Mouse (Mus musculus) embryonic facial prominence, embryonic 13.5 days (tissue): ENCODE results near the gene Map2k5. TPM values are rescaled to one million over a fixed set of nuclear protein-coding genes. Genes with fewer than 3 reads are reported as not detected.
A peak's percentile ranks its signal among the peaks of the same experiment; 100 is the strongest.

Source experiments
- ATAC-seq: fragments of 200-750 bp; cut with Nextera tagmentation; 2 replicates; pipeline ENCODE4 v1.8.0; 2017; ENCODE audit warnings: low read depth; ENCODE audit not compliant: insufficient number of reproducible peaks, insufficient read depth, low FRiP score, low TSS enrichment
- H3K27ac ChIP-seq: fragments of 300-500 bp; sonication (generic); 2 replicates; pipeline ENCODE4 v1.5.1; 2015; ENCODE audit warnings: moderate library complexity, mild to moderate bottlenecking, inconsistent platforms
- H3K27me3 ChIP-seq: fragments of 300-500 bp; sonication (generic); 2 replicates; pipeline ENCODE4 v1.6.1; 2015; ENCODE audit warnings: mild to moderate bottlenecking, inconsistent platforms
- H3K36me3 ChIP-seq: fragments of 300-500 bp; sonication (generic); 2 replicates; pipeline ENCODE4 v1.6.1; 2015; ENCODE audit warnings: mild to moderate bottlenecking, inconsistent platforms
- H3K4me1 ChIP-seq: fragments of 300-500 bp; sonication (generic); 2 replicates; pipeline ENCODE4 v1.6.1; 2015; ENCODE audit warnings: inconsistent platforms
- H3K4me2 ChIP-seq: fragments of 300-500 bp; sonication (generic); 2 replicates; pipeline ENCODE4 v1.6.1; 2015; ENCODE audit warnings: moderate library complexity, mild to moderate bottlenecking, inconsistent platforms
- H3K4me3 ChIP-seq: fragments of 300-500 bp; sonication (generic); 2 replicates; pipeline ENCODE4 v1.5.1; 2015; ENCODE audit warnings: mild to moderate bottlenecking, inconsistent platforms
- H3K9ac ChIP-seq: fragments of 300-500 bp; sonication (generic); 2 replicates; pipeline ENCODE4 v1.6.1; 2015; ENCODE audit warnings: mild to moderate bottlenecking, inconsistent platforms
- H3K9me3 ChIP-seq: fragments of 300-500 bp; sonication (generic); 2 replicates; pipeline ENCODE4 v1.6.1; 2016; ENCODE audit warnings: inconsistent platforms
- WGBS: fragments of 180-500 bp; shearing (Covaris S2); methylation state at CpG from one replicate; pipeline ENCODE4 v1.1.7; 2015; ENCODE audit warnings: mixed read lengths; 5-methylcytosine and 5-hydroxymethylcytosine counted together
- polyA plus RNA-seq: library from polyadenylated mRNA; unstranded; fragments of >200 nt; fragmentation: Nextera tagmentation; extraction: Ambion mirVana; gene quantifications from 2 replicates; pipeline ENCODE4 v1.2.1, GENCODE M21; 2015

Gene Map2k5
- polyA plus RNA-seq, 1 experiment from 2014 or later = 37.8 TPM

GRCm38 (mm10) chr9:63136241-63136640, 241.5 kb downstream of the Map2k5 start:
- Histone ChIP-seq H3K36me3 (no peaks in the 10 kb centered on the region), H3K4me2 (no peak overlapping the region), H3K9ac (no peak overlapping the region), H3K4me1 (peaks cover 68% of the 10 kb centered on the region), H3K9me3 (no peaks in the 10 kb centered on the region), H3K4me3 (no peak overlapping the region), H3K27me3 (peaks cover 79% of the 10 kb centered on the region), H3K27ac (no peak overlapping the region)
- ATAC-seq = no peak
- WGBS = 4% methylated on average over 8 of the region's 8 CpGs

- Histone ChIP-seq H3K9ac (0 out of 2 replicates have a peak overlapping the region, but pooled peaks have one; percentile 32), H3K4me2 (peak overlapping the region; percentile 62), H3K4me1 (peaks cover 69% of the 10 kb centered on the region), H3K27ac (no peak overlapping the region), H3K36me3 (no peaks in the 10 kb centered on the region), H3K27me3 (peaks cover 75% of the 10 kb centered on the region), H3K9me3 (no peaks in the 10 kb centered on the region), H3K4me3 (peak overlapping the region; percentile 37)
- under 1% methylated on average over 16 of the region's 16 CpGs for WGBS
- ATAC-seq = no peak
Observed at GRCm38 (mm10) chr9:63135801-63136200, 241.9 kb downstream of the Map2k5 start.

DNA sequence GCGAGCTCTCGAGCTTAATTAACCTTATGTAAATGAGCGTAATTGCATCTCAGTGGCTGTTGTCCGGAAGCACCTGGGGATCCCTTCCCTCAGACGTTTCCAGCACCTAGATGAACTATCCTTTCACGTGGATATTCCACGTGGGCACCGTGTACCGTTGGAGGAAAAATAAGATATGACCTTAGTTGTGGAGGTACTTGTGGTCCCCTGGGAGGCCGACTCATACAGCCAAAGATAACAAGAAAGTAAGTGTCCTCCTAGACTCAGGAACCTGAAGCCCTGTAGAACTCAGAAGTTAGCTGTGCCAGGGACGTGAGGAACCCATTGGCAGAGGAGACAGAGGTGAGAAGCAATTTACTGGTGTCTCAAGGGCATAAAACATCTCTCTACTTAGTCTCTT, 242.3 kb downstream of the Map2k5 start:
- no peak for ATAC-seq
- Histone ChIP-seq H3K36me3 (no peaks in the 10 kb centered on the region), H3K9me3 (no peaks in the 10 kb centered on the region), H3K4me1 (peaks cover 69% of the 10 kb centered on the region), H3K9ac (0 out of 2 replicates have a peak overlapping the region, but pooled peaks have one; percentile 32), H3K27ac (no peak overlapping the region), H3K4me3 (peak overlapping the region; percentile 37), H3K27me3 (peaks cover 70% of the 10 kb centered on the region), H3K4me2 (peak overlapping the region; percentile 62)
- WGBS = 2% methylated on average over 11 of the region's 11 CpGs

- peaks cover 56% of the 10 kb centered on the region for H3K4me1 ChIP-seq
- H3K36me3 ChIP-seq = no peaks in the 10 kb centered on the region
- H3K9ac ChIP-seq = peak overlapping the region; percentile 61
- H3K4me3 ChIP-seq = peak overlapping the region; percentile 67
- no peak for ATAC-seq
- no peak overlapping the region for H3K27ac ChIP-seq
- peaks cover 53% of the 10 kb centered on the region for H3K27me3 ChIP-seq
- whole genome bisulfite sequencing = 12% methylated on average over 6 of the region's 6 CpGs
- peak overlapping the region; percentile 74 for H3K4me2 ChIP-seq
- H3K9me3 ChIP-seq = no peaks in the 10 kb centered on the region
Observed at GRCm38 (mm10) chr9:63133659-63134058, 244.0 kb downstream of the Map2k5 start.

- ATAC-seq = peak; percentile 92
- Histone ChIP-seq H3K27me3 (peaks cover 46% of the 10 kb centered on the region), H3K4me1 (peaks cover 52% of the 10 kb centered on the region), H3K4me2 (peak overlapping the region; percentile 83), H3K36me3 (no peaks in the 10 kb centered on the region), H3K4me3 (peak overlapping the region; percentile 67), H3K27ac (peak overlapping the region; percentile 84), H3K9ac (peak overlapping the region; percentile 83), H3K9me3 (no peaks in the 10 kb centered on the region)
- 1% methylated on average over 48 of the region's 48 CpGs for WGBS
Observed at GRCm38 (mm10) chr9:63132673-63133601, 244.8 kb downstream of the Map2k5 start.

DNA sequence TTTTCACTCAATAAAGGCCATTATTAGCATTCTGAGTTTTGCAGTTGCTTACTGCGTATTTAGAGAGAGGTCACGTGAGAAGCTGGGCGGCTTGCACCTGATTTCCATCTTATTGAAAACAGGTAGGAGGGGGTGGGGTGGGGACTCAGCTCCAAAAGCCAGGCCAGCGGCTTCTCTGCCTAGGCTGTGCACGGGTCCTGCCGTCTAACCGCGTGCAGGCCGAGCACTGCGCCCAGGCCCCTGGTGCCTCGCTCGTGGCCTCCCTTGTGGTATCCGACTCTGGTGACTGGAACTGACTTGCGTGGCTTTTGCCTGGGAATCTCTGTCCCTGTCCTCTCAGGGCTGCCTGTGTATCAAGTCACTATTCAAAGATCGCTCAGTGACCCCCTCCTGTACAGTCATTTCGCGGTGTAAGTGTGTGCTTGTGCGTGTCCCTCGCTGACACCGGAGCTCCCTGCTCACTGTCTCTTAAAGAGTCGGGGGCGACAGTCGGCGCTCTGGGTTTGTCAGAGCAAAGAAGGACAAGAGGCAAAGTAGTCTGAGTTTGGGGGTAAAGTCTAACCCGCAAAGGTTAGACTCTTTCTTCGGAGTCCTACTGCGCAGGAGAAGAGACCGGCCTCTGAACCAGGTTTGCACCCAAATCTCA, 245.6 kb downstream of the Map2k5 start:
- H3K27ac ChIP-seq = peak overlapping the region; percentile 84

GRCm38 (mm10) chr9:63129641-63130041, 248.1 kb downstream of the Map2k5 start:
- H3K36me3 ChIP-seq = no peaks in the 10 kb centered on the region
- no peak overlapping the region for H3K4me3 ChIP-seq
- no peak overlapping the region for H3K4me2 ChIP-seq
- ATAC-seq = no peak
- no peak overlapping the region for H3K9ac ChIP-seq
- H3K4me1 ChIP-seq = peaks cover 23% of the 10 kb centered on the region
- no peak overlapping the region for H3K27ac ChIP-seq
- peaks cover 20% of the 10 kb centered on the region for H3K27me3 ChIP-seq
- H3K9me3 ChIP-seq = no peaks in the 10 kb centered on the region
- 81% methylated on average over 8 of the region's 8 CpGs for WGBS

More for the DNA sequence above, 245.6 kb downstream of the Map2k5 start:
- H3K4me2 ChIP-seq = peak overlapping the region; percentile 83
- H3K9me3 ChIP-seq = no peaks in the 10 kb centered on the region
- peak overlapping the region; percentile 67 for H3K4me3 ChIP-seq
- WGBS = 1% methylated on average over 28 of the region's 28 CpGs
- H3K9ac ChIP-seq = peak overlapping the region; percentile 83
- H3K36me3 ChIP-seq = no peaks in the 10 kb centered on the region
- H3K27me3 ChIP-seq = peaks cover 37% of the 10 kb centered on the region
- peaks cover 44% of the 10 kb centered on the region for H3K4me1 ChIP-seq
- ATAC-seq = no peak; the same call in 1 of the 2 replicates

DNA sequence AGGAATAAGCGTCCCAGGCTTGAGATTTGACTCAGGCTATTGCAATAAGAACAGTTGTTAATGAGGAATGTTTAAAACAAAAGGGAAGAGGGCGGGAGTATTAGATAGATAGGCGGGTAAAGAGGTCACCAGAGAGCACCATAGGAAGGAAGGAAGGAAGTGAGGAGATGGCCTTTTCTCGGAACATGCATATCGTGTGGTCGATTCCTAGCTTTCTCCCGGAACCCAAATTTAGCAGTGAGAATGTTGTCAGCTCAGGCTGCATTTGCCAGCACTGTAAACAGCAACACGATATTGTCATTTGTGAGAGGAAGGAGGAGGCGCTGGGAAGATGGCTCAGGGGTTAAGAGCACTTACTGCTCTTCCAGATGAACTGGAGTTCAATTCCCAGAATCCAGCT, 253.2 kb downstream of the Map2k5 start:
- Histone ChIP-seq H3K27me3 (0 out of 2 replicates have a peak, but pooled peaks cover 6% of the 10 kb centered on the region), H3K9me3 (no peaks in the 10 kb centered on the region), H3K4me3 (no peak overlapping the region), H3K4me2 (peak overlapping the region; percentile 81; the same call in 1 of the 2 replicates), H3K4me1 (peaks cover 11% of the 10 kb centered on the region), H3K9ac (no peak overlapping the region), H3K36me3 (no peaks in the 10 kb centered on the region), H3K27ac (no peak overlapping the region)
- ATAC-seq = no peak
- WGBS = 42% methylated on average over 9 of the region's 9 CpGs

- peak overlapping the region; percentile 72 for H3K9ac ChIP-seq
- peak overlapping the region; percentile 49 for H3K4me3 ChIP-seq
- WGBS = 3% methylated on average over 30 of the region's 30 CpGs
- no peaks in the 10 kb centered on the region for H3K9me3 ChIP-seq
- peak overlapping the region; percentile 73 for H3K27ac ChIP-seq
- H3K4me2 ChIP-seq = peak overlapping the region; percentile 81
- no peaks in the 10 kb centered on the region for H3K36me3 ChIP-seq
- peak; percentile 88 for ATAC-seq
- 0 out of 2 replicates have a peak, but pooled peaks cover 6% of the 10 kb centered on the region for H3K27me3 ChIP-seq
- peaks cover 11% of the 10 kb centered on the region for H3K4me1 ChIP-seq
Observed at GRCm38 (mm10) chr9:63123451-63124438, 254.0 kb downstream of the Map2k5 start.

DNA sequence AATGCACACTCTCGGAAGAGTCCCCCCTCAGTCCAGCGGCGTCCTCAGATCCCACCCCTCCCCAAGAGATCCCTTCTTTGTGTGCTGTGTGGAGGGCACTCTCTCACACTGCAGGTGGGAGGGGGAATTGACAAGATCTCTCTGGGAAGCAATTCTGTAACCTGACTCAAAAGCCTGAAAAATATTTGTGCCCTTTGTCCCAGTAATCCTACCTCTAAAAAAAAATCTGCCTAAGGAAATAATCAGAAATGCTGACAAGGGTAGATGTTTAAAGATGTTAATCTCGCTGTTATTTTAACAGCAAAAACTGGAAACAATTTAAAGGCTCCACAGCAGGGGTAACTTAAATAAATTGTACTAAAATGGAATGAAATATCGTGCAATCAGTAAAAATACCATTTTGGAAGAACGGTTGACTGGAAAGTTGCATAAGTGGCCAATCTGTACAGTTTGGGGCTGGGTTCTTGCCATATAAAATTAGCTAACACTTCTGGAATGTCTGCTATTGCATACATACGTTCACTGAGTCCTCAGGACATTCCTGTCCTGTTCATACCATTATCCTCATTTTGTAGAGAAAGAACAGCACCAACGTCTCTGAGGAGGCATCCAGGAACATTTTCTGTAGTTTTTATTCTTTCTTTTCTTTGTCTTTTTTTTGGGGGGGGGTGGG, 255.4 kb downstream of the Map2k5 start:
- Histone ChIP-seq H3K9me3 (no peaks in the 10 kb centered on the region), H3K36me3 (no peaks in the 10 kb centered on the region), H3K9ac (no peak overlapping the region), H3K4me2 (no peak overlapping the region), H3K4me3 (no peak overlapping the region), H3K4me1 (peaks cover 11% of the 10 kb centered on the region), H3K27ac (peak overlapping the region; percentile 56), H3K27me3 (0 out of 2 replicates have a peak, but pooled peaks cover 6% of the 10 kb centered on the region)
- ATAC-seq = no peak
- WGBS = 30% methylated on average over 8 of the region's 8 CpGs
